Mouse (Mus musculus) lung, adult 2 months (tissue): ENCODE data around the gene Sh3pxd2a.

Source experiments
- CTCF ChIP-seq: fragments of 200-500 bp; IDR thresholded peaks from 2 replicates; pipeline ENCODE4 v1.5.1; 2011; ENCODE audit warnings: mild to moderate bottlenecking, low read length, control low read depth; ENCODE audit not compliant: insufficient read depth
- POLR2A ChIP-seq: fragments of 200-500 bp; IDR thresholded peaks from 2 replicates; pipeline ENCODE4 v1.6.1; 2011; ENCODE audit warnings: low read depth, mild to moderate bottlenecking, control low read depth, low read length, borderline replicate concordance; ENCODE audit errors: extremely low read depth

DNA sequence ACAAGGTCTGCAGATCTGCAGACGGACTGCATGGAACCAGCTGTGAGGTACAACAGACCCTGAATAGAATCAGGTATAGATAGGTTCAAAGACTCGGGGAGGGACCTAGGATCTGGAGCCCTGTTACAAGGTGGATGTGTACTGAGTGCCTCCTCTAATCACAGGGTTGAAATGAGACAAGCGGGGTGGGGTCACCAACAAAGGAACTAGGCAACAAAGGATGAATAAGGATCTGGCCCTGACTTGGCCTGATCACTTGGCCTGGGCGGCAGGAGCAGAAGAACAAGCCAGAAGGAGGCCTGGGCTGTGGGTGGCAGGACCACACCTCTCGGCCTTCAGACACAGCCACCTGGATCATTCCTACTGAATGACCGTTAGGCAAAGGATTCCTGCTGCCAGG, 178.6 kb downstream of the Sh3pxd2a start:
- no peak for TF ChIP-seq POLR2A
- TF ChIP-seq CTCF, result no peak
